Mouse (Mus musculus): Measurements from ENCODE around the gene BC037034. TPM values are rescaled to one million over a fixed set of nuclear protein-coding genes. Genes with fewer than 3 reads are reported as not detected.

BC037034 gene
- polyA plus RNA-seq, 1 experiment from 2014 or later = 2.4 TPM

DNA sequence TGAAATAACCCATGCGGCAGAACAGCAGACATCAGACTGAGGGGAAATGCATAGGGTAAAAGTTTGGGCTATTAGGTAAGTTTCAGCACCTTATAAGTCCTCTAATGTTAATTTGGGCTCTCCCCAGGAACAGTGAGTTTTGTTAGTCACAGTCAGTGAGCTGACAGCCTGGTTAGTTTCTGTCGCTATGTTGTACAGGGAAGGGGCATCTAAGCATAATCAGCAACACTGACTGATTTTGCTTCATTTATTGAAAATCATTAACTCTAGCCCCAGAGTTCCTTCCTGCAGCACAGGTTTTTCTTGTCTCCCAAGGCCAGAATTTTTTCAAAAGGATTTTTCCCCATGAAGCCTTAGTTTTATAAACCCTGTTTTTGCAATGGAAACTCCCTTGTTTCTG is 30.1 kb downstream of the BC037034 start:
- Histone ChIP-seq H3K4me1 (replicated peaks; ENCODE audit: control insufficient read depth, insufficient read depth) (no peaks in the 10 kb centered on the region), H3K36me3 (ENCODE audit: control insufficient read depth, insufficient read depth, low read length) (no peaks in the 10 kb centered on the region), H3K9ac (ENCODE audit: low read length) (no peak overlapping the region), H3K4me2 (replicated peaks; ENCODE audit: low read depth) (no peak overlapping the region), H3K9me3 (ENCODE audit: control insufficient read depth, low read length) (no peaks in the 10 kb centered on the region), H3K27ac (replicated peaks) (no peak overlapping the region), H3K4me3 (ENCODE audit: low read depth, low read length) (no peak overlapping the region), H3K27me3 (ENCODE audit: control insufficient read depth, insufficient read depth, low read length) (no peaks in the 10 kb centered on the region)
- 63% methylated on average over 2 of the region's 2 CpGs for WGBS
- ATAC-seq (ENCODE audit: low FRiP score, low TSS enrichment) = no peak
- no peak for DNase-seq (ENCODE audit: low spot score)
- no peak for TF ChIP-seq EP300 (optimal IDR thresholded peaks at IDR 0.05)
- no peak for TF ChIP-seq CTCF (IDR thresholded peaks at IDR 0.05; ENCODE audit: low read depth)

GRCm38 (mm10) chr5:138229511-138229910 is 34.3 kb downstream of the BC037034 start:
- no peaks in the 10 kb centered on the region for H3K27me3 ChIP-seq (ENCODE audit: control insufficient read depth, insufficient read depth, low read length)
- no peaks in the 10 kb centered on the region for H3K36me3 ChIP-seq (ENCODE audit: control insufficient read depth, insufficient read depth, low read length)
- H3K4me3 ChIP-seq (ENCODE audit: low read depth, low read length) = no peak overlapping the region
- no peak for TF ChIP-seq CTCF (IDR thresholded peaks at IDR 0.05; ENCODE audit: low read depth)
- no peak for TF ChIP-seq EP300 (optimal IDR thresholded peaks at IDR 0.05)
- no peak overlapping the region for H3K9ac ChIP-seq (ENCODE audit: low read length)
- WGBS = 85% methylated on average over 3 of the region's 3 CpGs
- DNase-seq (ENCODE audit: low spot score) (no peak), ATAC-seq (ENCODE audit: low FRiP score, low TSS enrichment) (no peak)
- H3K4me1 ChIP-seq (replicated peaks; ENCODE audit: control insufficient read depth, insufficient read depth) = no peaks in the 10 kb centered on the region
- H3K27ac ChIP-seq (replicated peaks) = no peak overlapping the region
- no peak overlapping the region for H3K4me2 ChIP-seq (replicated peaks; ENCODE audit: low read depth)
- no peaks in the 10 kb centered on the region for H3K9me3 ChIP-seq (ENCODE audit: control insufficient read depth, low read length)

DNA sequence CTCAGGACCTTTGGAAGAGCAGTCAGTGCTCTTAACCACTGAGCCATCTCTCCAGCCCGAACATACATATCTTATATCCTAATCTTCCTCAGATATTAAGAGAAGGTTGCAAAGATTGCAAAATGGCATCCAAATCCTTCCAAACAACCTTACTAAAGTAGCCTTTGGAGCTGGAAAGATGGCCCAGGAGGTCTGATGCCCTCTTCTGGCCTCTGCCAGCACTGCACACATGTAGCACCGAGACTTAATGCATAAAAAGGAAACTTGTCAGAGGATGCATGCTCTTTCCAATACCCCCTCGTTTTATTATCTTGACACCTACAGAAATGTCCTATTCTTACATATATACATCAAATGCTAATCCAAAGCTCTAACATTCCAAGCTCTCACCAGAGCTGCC is 35.8 kb downstream of the BC037034 start:
- H3K4me2 ChIP-seq (replicated peaks; ENCODE audit: low read depth) = no peak overlapping the region
- H3K27ac ChIP-seq (replicated peaks) = no peak overlapping the region
- no peaks in the 10 kb centered on the region for H3K27me3 ChIP-seq (ENCODE audit: control insufficient read depth, insufficient read depth, low read length)
- WGBS = 61% methylated on average over 3 of the region's 3 CpGs
- no peaks in the 10 kb centered on the region for H3K4me1 ChIP-seq (replicated peaks; ENCODE audit: control insufficient read depth, insufficient read depth)
- H3K4me3 ChIP-seq (ENCODE audit: low read depth, low read length) = no peak overlapping the region
- no peak for ATAC-seq (ENCODE audit: low FRiP score, low TSS enrichment)
- TF ChIP-seq EP300 (optimal IDR thresholded peaks at IDR 0.05) = no peak
- peak; percentile 62 for TF ChIP-seq CTCF (IDR thresholded peaks at IDR 0.05; ENCODE audit: low read depth)
- H3K36me3 ChIP-seq (ENCODE audit: control insufficient read depth, insufficient read depth, low read length) = no peaks in the 10 kb centered on the region
- no peaks in the 10 kb centered on the region for H3K9me3 ChIP-seq (ENCODE audit: control insufficient read depth, low read length)
- peak; percentile 25 for DNase-seq (ENCODE audit: low spot score)
- H3K9ac ChIP-seq (ENCODE audit: low read length) = no peak overlapping the region

GRCm38 (mm10) chr5:138227367-138227766 is 36.5 kb downstream of the BC037034 start:
- no peak for DNase-seq (ENCODE audit: low spot score)

GRCm38 (mm10) chr5:138226491-138226890 is 37.3 kb downstream of the BC037034 start:
- Histone ChIP-seq H3K4me1 (replicated peaks; ENCODE audit: control insufficient read depth, insufficient read depth) (no peaks in the 10 kb centered on the region), H3K4me3 (ENCODE audit: low read depth, low read length) (no peak overlapping the region), H3K27ac (replicated peaks) (no peak overlapping the region), H3K9ac (ENCODE audit: low read length) (no peak overlapping the region), H3K27me3 (ENCODE audit: control insufficient read depth, insufficient read depth, low read length) (no peaks in the 10 kb centered on the region), H3K36me3 (ENCODE audit: control insufficient read depth, insufficient read depth, low read length) (no peaks in the 10 kb centered on the region), H3K9me3 (ENCODE audit: control insufficient read depth, low read length) (no peaks in the 10 kb centered on the region), H3K4me2 (replicated peaks; ENCODE audit: low read depth) (no peak overlapping the region)
- DNase-seq (ENCODE audit: low spot score) (no peak), ATAC-seq (ENCODE audit: low FRiP score, low TSS enrichment) (no peak)
- TF ChIP-seq CTCF (IDR thresholded peaks at IDR 0.05; ENCODE audit: low read depth) (no peak), EP300 (optimal IDR thresholded peaks at IDR 0.05) (no peak)
- WGBS = 63% methylated on average over 4 of the region's 4 CpGs

More at GRCm38 (mm10) chr5:138227367-138227766, 36.5 kb downstream of the BC037034 start:
- no peaks in the 10 kb centered on the region for H3K36me3 ChIP-seq (ENCODE audit: control insufficient read depth, insufficient read depth, low read length)
- H3K9me3 ChIP-seq (ENCODE audit: control insufficient read depth, low read length) = no peaks in the 10 kb centered on the region
- no peak overlapping the region for H3K9ac ChIP-seq (ENCODE audit: low read length)
- TF ChIP-seq CTCF (IDR thresholded peaks at IDR 0.05; ENCODE audit: low read depth) = no peak
- no peak for TF ChIP-seq EP300 (optimal IDR thresholded peaks at IDR 0.05)
- no peak for ATAC-seq (ENCODE audit: low FRiP score, low TSS enrichment)
- no peaks in the 10 kb centered on the region for H3K27me3 ChIP-seq (ENCODE audit: control insufficient read depth, insufficient read depth, low read length)
- no peak overlapping the region for H3K4me3 ChIP-seq (ENCODE audit: low read depth, low read length)
- H3K4me2 ChIP-seq (replicated peaks; ENCODE audit: low read depth) = no peak overlapping the region
- WGBS = 60% methylated on average over 2 of the region's 2 CpGs
- H3K27ac ChIP-seq (replicated peaks) = no peak overlapping the region
- no peaks in the 10 kb centered on the region for H3K4me1 ChIP-seq (replicated peaks; ENCODE audit: control insufficient read depth, insufficient read depth)

DNA sequence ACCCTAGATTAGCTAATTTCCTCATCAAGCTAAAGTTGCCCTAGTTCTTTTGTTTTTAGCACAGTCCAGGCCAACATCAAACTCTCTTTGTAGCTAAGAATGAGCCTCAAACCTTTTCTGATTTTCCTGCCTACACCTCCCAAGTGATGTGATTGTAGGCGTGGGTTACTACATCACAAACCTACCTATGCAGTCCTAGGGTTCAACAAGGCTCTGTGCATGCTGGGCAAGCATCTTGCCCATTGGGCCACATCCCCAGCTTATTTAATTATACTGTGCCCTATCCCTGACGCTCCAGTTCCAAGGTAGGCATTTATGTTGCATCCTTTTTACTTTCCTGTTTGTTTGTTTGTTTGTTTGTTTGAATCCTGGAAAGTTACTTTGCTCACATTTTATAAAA is 38.1 kb downstream of the BC037034 start, which contains the start of gene Nxpe5:
Nxpe5 (plus strand) TSS at position 199 of the 400 bp plus-strand sequence.
- H3K4me3 ChIP-seq (ENCODE audit: low read depth, low read length) = no peak within 1 kb of the TSS
- H3K4me1 ChIP-seq (replicated peaks; ENCODE audit: control insufficient read depth, insufficient read depth) = no peaks in the 10 kb centered on the region
- DNase-seq (ENCODE audit: low spot score) (no peak), ATAC-seq (ENCODE audit: low FRiP score, low TSS enrichment) (no peak)
- H3K27me3 ChIP-seq (ENCODE audit: control insufficient read depth, insufficient read depth, low read length) = no peaks in the 10 kb centered on the region
- no peaks in the 10 kb centered on the region for H3K9me3 ChIP-seq (ENCODE audit: control insufficient read depth, low read length)
- H3K36me3 ChIP-seq (ENCODE audit: control insufficient read depth, insufficient read depth, low read length) = no peaks in the 10 kb centered on the region
- no peak within 1 kb of the TSS for H3K4me2 ChIP-seq (replicated peaks; ENCODE audit: low read depth)
- TF ChIP-seq CTCF (IDR thresholded peaks at IDR 0.05; ENCODE audit: low read depth) (no peak), EP300 (optimal IDR thresholded peaks at IDR 0.05) (no peak)
- no peak within 1 kb of the TSS for H3K27ac ChIP-seq (replicated peaks)
- H3K9ac ChIP-seq (ENCODE audit: low read length) = no peak within 1 kb of the TSS
- 43% methylated on average over 2 of the region's 2 CpGs for WGBS
